Mouse (Mus musculus) kidney, adult 2 months (tissue): ENCODE measurements at regions not wholly inside any gene's neighbourhood (a gene's known extent, or its start where the extent isn't known, plus 50 kb on each side); places are given as distances from the start of the nearest gene placed in this dataset.

Experiments used
- CTCF ChIP-seq: fragments of 200-500 bp; conservative IDR thresholded peaks from 2 replicates; pipeline ENCODE4 v1.5.1; 2011; ENCODE audit warnings: low read depth, mild to moderate bottlenecking, control low read depth, low read length, moderate library complexity, mixed read lengths; ENCODE audit not compliant: insufficient read depth, insufficient read length
- POLR2A ChIP-seq: fragments of 200-500 bp; IDR thresholded peaks from one replicate; pipeline ENCODE4 v1.6.1; 2011; ENCODE audit warnings: low read depth, low read length, control low read depth

GRCm38 (mm10) chr13:83201931-83202671, 301.7 kb upstream of the Mef2c start:
- no peak for TF ChIP-seq POLR2A
- no peak for TF ChIP-seq CTCF
